Mouse (Mus musculus) liver, embryonic 15.5 days (tissue): Measurements from ENCODE around the gene Samd13. TPM values are rescaled to one million over a fixed set of nuclear protein-coding genes. Genes with fewer than 3 reads are reported as not detected.

ENCODE experiments used
- ATAC-seq: fragments of 200-750 bp; cut with Nextera tagmentation; 2 replicates; pipeline ENCODE4 v1.8.0; 2017; ENCODE audit warnings: moderate number of reproducible peaks, mild to moderate bottlenecking, moderate library complexity; ENCODE audit not compliant: insufficient read depth
- H3K27ac ChIP-seq: fragments of 300-500 bp; sonication (generic); replicated peaks from 2 replicates; pipeline ENCODE4 v1.5.1; 2015; ENCODE audit warnings: mild to moderate bottlenecking, inconsistent platforms
- H3K27me3 ChIP-seq: fragments of 300-500 bp; sonication (generic); 2 replicates; pipeline ENCODE4 v1.6.1; 2015; ENCODE audit warnings: mild to moderate bottlenecking, inconsistent platforms
- H3K36me3 ChIP-seq: fragments of 300-500 bp; sonication (generic); replicated peaks from 2 replicates; pipeline ENCODE4 v1.6.1; 2015; ENCODE audit warnings: moderate library complexity, mild to moderate bottlenecking, inconsistent platforms
- H3K4me1 ChIP-seq: fragments of 300-500 bp; sonication (generic); replicated peaks from 2 replicates; pipeline ENCODE4 v1.6.1; 2015; ENCODE audit warnings: inconsistent platforms
- H3K4me2 ChIP-seq: fragments of 300-500 bp; sonication (generic); 2 replicates; pipeline ENCODE4 v1.6.1; 2015; ENCODE audit warnings: moderate library complexity, mild to moderate bottlenecking, inconsistent platforms
- H3K4me3 ChIP-seq: fragments of 300-500 bp; sonication (generic); replicated peaks from 2 replicates; pipeline ENCODE4 v1.5.1; 2015; ENCODE audit warnings: mild to moderate bottlenecking, inconsistent platforms
- H3K9ac ChIP-seq: fragments of 300-500 bp; sonication (generic); 2 replicates; pipeline ENCODE4 v1.6.1; 2015; ENCODE audit warnings: moderate library complexity, mild to moderate bottlenecking, inconsistent platforms
- H3K9me3 ChIP-seq: fragments of 300-500 bp; sonication (generic); replicated peaks from 2 replicates; pipeline ENCODE4 v1.6.1; 2016; ENCODE audit warnings: inconsistent platforms
- WGBS: fragments of 180-500 bp; shearing (Covaris S2); methylation state at CpG from one replicate; pipeline ENCODE4 v1.1.7; 2015; ENCODE audit warnings: mixed read lengths; ENCODE audit not compliant: insufficient replicate concordance; 5-methylcytosine and 5-hydroxymethylcytosine counted together
- polyA plus RNA-seq: library from polyadenylated mRNA; unstranded; fragments of >200 nt; fragmentation: Nextera tagmentation; extraction: Ambion mirVana; gene quantifications from 2 replicates; pipeline ENCODE4 v1.2.1, GENCODE M21; 2015

The Samd13 gene
- polyA plus RNA-seq, 1 experiment from 2014 or later: 0.45 TPM

- Histone ChIP-seq H3K4me3 (no peak overlapping the region), H3K27ac (no peak overlapping the region), H3K9me3 (no peaks in the 10 kb centered on the region), H3K27me3 (no peaks in the 10 kb centered on the region), H3K4me1 (peaks cover 18% of the 10 kb centered on the region), H3K4me2 (no peak overlapping the region), H3K9ac (no peak overlapping the region), H3K36me3 (no peaks in the 10 kb centered on the region)
- ATAC-seq: no peak
- WGBS: 70% methylated on average over 10 of the region's 10 CpGs
These were observed 36.0 kb downstream of the Samd13 start for GRCm38 (mm10) chr3:146649311-146649894.

DNA sequence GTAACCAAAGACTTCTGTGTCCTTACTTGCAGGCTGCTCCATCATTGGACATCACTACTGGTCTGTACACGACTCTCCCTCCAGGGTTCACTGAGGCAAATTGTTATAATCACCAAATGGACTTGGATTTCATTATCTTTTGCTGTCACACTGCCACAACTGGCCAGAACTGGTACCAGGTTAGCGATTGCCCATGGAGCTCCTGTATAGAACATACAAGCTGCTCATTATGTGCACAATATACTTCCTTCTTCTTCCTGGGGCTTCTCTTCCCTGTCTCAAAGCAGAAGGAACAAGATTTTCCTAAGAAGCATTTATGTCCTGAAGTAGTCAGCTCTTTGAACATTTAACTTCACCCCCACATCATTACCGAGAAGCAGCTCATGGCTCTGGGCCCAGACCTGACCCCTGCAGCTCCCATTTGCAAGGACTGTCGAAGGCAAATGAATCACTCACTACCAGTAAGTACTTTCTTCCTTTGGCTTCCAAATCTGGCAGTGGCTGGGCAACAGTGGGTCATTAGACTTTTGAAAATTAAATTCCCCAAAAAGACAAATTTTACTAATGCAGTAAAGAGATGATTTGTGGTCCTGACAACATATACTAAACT lies 43.5 kb downstream of the Samd13 start:
- ATAC-seq: no peak
- Histone ChIP-seq H3K9me3 (no peaks in the 10 kb centered on the region), H3K9ac (no peak overlapping the region), H3K4me2 (no peak overlapping the region), H3K4me3 (no peak overlapping the region), H3K36me3 (no peaks in the 10 kb centered on the region), H3K27ac (no peak overlapping the region), H3K4me1 (no peaks in the 10 kb centered on the region), H3K27me3 (no peaks in the 10 kb centered on the region)
- WGBS: 44% methylated on average over 4 of the region's 4 CpGs

DNA sequence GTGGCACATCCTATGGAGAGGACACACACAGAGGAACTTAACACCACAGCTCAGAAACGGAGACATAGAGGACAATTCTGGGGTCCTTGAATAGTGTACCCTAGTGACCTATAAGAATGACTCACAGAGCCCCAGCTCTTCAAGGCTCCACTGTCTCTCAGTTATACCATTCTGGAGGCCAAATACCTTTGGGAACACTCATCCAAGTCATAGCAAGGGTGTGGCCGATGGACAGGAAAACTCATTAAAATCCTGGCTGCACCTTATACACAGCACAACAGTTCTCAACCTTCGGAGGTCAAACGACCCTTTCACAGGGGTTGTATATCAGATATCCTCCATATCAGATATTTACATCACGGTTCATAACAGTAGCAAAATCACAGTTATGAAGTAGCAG lies 52.9 kb downstream of the Samd13 start:
- H3K4me2 ChIP-seq: no peak overlapping the region
- no peak overlapping the region for H3K27ac ChIP-seq
- no peaks in the 10 kb centered on the region for H3K4me1 ChIP-seq
- no peaks in the 10 kb centered on the region for H3K36me3 ChIP-seq
- ATAC-seq: no peak
- WGBS: 56% methylated on average over 5 of the region's 5 CpGs
- no peak overlapping the region for H3K9ac ChIP-seq
- no peaks in the 10 kb centered on the region for H3K27me3 ChIP-seq
- H3K4me3 ChIP-seq: no peak overlapping the region
- no peaks in the 10 kb centered on the region for H3K9me3 ChIP-seq

GRCm38 (mm10) chr3:146628227-146628982 lies 57.0 kb downstream of the Samd13 start:
- no peak for ATAC-seq

GRCm38 (mm10) chr3:146625766-146626165 lies 59.6 kb downstream of the Samd13 start:
- Histone ChIP-seq H3K9ac (no peak overlapping the region), H3K27ac (no peak overlapping the region), H3K4me3 (no peak overlapping the region), H3K4me1 (no peaks in the 10 kb centered on the region), H3K9me3 (no peaks in the 10 kb centered on the region), H3K36me3 (no peaks in the 10 kb centered on the region), H3K4me2 (no peak overlapping the region), H3K27me3 (no peaks in the 10 kb centered on the region)
- ATAC-seq: no peak
- 74% methylated on average over 4 of the region's 4 CpGs for WGBS

More at GRCm38 (mm10) chr3:146628227-146628982, 57.0 kb downstream of the Samd13 start:
- H3K36me3 ChIP-seq: no peaks in the 10 kb centered on the region
- H3K9me3 ChIP-seq: no peaks in the 10 kb centered on the region
- H3K9ac ChIP-seq: no peak overlapping the region
- WGBS: 39% methylated on average over 8 of the region's 8 CpGs
- H3K27me3 ChIP-seq: no peaks in the 10 kb centered on the region
- no peak overlapping the region for H3K4me2 ChIP-seq
- H3K4me3 ChIP-seq: no peak overlapping the region
- no peaks in the 10 kb centered on the region for H3K4me1 ChIP-seq
- H3K27ac ChIP-seq: no peak overlapping the region

- H3K27ac ChIP-seq: no peak overlapping the region
- H3K9ac ChIP-seq: no peak overlapping the region
- H3K4me2 ChIP-seq: no peak overlapping the region
- no peaks in the 10 kb centered on the region for H3K27me3 ChIP-seq
- H3K9me3 ChIP-seq: no peaks in the 10 kb centered on the region
- 74% methylated on average over 11 of the region's 11 CpGs for WGBS
- no peak overlapping the region for H3K4me3 ChIP-seq
- peaks cover 14% of the 10 kb centered on the region for H3K4me1 ChIP-seq
- ATAC-seq: no peak
- no peaks in the 10 kb centered on the region for H3K36me3 ChIP-seq
These were observed 63.4 kb downstream of the Samd13 start for GRCm38 (mm10) chr3:146621966-146622365.

DNA sequence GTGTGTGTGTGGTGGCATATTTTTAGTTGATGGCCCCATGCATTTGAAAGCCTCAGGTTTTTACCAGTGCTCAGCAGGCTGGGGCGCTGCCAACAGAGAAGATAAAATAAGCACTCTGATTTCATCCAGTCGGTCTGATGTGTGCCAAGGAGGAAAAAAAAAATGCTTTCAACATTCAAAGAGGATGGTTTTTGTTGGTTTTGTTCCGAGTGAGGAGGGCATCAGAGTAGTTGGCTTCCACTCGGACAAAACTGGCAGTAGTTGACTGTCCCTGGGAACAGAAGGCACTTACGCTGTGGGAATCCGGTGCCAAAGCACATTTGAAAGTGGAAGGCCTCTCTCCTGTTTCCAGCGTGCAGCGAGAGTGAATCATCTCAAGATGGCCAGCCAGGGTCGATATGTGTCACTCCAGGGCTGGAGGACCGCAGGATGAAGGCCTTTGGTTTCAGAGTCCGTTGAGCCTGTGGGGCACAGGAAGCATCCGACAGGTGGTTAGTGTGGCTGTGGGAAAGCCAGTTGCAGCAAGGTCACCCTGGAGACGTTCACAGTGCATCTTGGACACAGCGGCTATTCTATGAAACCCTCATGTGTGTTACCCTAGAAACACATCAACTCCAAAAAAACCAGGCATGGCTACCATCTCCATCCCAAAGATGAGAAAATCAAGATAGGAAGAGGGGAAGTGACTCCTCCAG lies 64.7 kb downstream of the Samd13 start:
- no peak overlapping the region for H3K9ac ChIP-seq
- WGBS: 69% methylated on average over 14 of the region's 14 CpGs
- no peak overlapping the region for H3K4me2 ChIP-seq
- H3K27ac ChIP-seq: no peak overlapping the region
- H3K4me1 ChIP-seq: peaks cover 14% of the 10 kb centered on the region
- no peak for ATAC-seq
- no peaks in the 10 kb centered on the region for H3K9me3 ChIP-seq
- no peaks in the 10 kb centered on the region for H3K36me3 ChIP-seq
- H3K27me3 ChIP-seq: no peaks in the 10 kb centered on the region
- no peak overlapping the region for H3K4me3 ChIP-seq

DNA sequence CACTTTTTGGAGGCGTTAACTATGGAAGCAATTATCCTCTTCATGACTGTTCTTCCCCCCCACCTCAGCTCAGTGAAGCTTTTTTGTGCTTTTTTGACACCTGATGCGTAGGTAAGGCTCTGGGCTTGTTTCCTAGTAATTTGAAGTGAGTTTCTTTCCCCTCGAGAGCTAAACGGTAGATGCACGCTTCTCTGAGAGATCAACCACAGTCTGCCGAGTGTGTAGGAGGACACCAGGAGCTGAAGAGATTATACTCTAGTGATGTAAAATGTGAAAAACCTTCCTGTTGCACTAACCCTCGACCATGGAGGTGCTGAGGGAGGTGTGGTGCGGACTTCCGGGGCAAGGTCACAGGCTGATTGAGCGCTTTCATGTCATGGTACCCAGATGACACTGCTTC lies 65.3 kb downstream of the Samd13 start:
- no peak overlapping the region for H3K4me3 ChIP-seq
- no peak for ATAC-seq
- no peaks in the 10 kb centered on the region for H3K36me3 ChIP-seq
- H3K9me3 ChIP-seq: no peaks in the 10 kb centered on the region
- H3K27me3 ChIP-seq: no peaks in the 10 kb centered on the region
- H3K4me2 ChIP-seq: no peak overlapping the region
- no peak overlapping the region for H3K9ac ChIP-seq
- H3K27ac ChIP-seq: no peak overlapping the region
- WGBS: 70% methylated on average over 10 of the region's 10 CpGs
- peaks cover 18% of the 10 kb centered on the region for H3K4me1 ChIP-seq

DNA sequence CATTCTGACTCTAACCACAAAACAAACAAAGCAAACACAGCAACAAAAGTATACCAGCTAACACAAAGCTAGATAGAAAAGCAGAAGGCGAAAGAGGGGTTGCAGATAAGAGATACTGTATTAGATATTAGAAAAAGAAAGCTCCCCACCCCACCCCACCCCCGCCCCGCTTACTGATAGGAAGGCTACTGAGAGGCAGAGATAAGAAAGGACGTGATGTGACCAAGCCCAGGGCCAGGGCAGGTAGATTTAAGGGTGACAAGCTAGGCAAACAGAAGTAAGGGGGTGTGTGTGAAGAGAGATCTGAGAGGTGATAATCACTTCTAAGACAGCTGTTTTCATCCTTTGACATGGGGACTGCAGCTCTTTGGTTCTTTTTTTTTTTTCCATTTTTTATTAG lies 67.0 kb downstream of the Samd13 start:
- Histone ChIP-seq H3K27me3 (no peaks in the 10 kb centered on the region), H3K4me3 (no peak overlapping the region), H3K4me2 (no peak overlapping the region), H3K9ac (no peak overlapping the region), H3K36me3 (no peaks in the 10 kb centered on the region), H3K4me1 (peaks cover 18% of the 10 kb centered on the region), H3K27ac (no peak overlapping the region), H3K9me3 (no peaks in the 10 kb centered on the region)
- 25% methylated on average over 4 of the region's 4 CpGs for WGBS
- ATAC-seq: peak; percentile 70

GRCm38 (mm10) chr3:146617946-146618345 lies 67.4 kb downstream of the Samd13 start:
- no peaks in the 10 kb centered on the region for H3K27me3 ChIP-seq
- peak; percentile 59 for ATAC-seq
- H3K27ac ChIP-seq: no peak overlapping the region
- peaks cover 18% of the 10 kb centered on the region for H3K4me1 ChIP-seq
- no peaks in the 10 kb centered on the region for H3K36me3 ChIP-seq
- no peak overlapping the region for H3K4me3 ChIP-seq
- no peak overlapping the region for H3K4me2 ChIP-seq
- no peaks in the 10 kb centered on the region for H3K9me3 ChIP-seq
- no peak overlapping the region for H3K9ac ChIP-seq

DNA sequence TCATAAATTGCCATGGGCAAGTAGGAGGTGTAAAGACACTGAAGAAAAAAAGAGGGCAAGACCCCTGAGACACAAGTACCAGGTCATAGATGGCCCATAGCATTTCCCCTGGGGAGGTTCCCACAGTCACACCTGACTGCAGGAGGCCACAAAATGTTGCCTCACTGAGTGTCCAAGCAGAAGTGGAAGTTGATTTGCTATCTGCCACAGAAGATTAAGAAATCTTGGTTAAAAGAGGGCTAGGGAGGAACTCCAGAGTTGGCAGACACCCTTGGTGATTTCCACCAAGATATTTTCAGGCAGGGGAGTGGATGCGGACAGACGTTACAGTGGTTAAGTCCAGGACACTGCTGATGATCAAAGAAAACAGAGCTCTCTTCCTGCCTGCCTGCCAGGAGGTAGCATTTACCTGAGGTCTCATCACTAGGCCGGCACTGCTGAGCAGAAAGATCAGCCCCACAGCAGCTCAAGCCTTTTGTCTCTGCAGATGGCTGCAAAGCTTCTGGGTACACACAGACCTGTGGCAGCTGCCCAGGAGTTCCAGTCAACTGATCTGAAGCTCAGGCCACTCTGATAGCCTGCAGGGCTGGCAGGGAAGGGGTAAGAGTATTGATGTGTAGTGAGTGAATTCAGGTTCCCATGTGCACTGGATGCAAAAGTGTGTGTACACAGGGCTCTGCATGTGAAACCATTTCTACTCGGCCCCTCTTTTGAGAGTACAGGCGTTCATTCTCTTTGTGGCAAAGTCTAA lies 68.7 kb downstream of the Samd13 start:
- Histone ChIP-seq H3K9ac (no peak overlapping the region), H3K9me3 (no peaks in the 10 kb centered on the region), H3K4me1 (peaks cover 18% of the 10 kb centered on the region), H3K27ac (no peak overlapping the region), H3K36me3 (no peaks in the 10 kb centered on the region), H3K27me3 (no peaks in the 10 kb centered on the region), H3K4me3 (no peak overlapping the region), H3K4me2 (no peak overlapping the region)
- WGBS: 56% methylated on average over 5 of the region's 5 CpGs
- no peak for ATAC-seq
